Mouse (Mus musculus) myocyte (in vitro differentiated cells): ENCODE results near the gene Mbd3l2.

Experiments
- MYOD1 ChIP-seq, 3 experiments: IDR thresholded peaks; one replicate each; pipeline ENCODE4 v1.6.1; 2011; ENCODE audit warnings: control low read depth in 2 of 3, low read depth in 2 of 3, mild to moderate bottlenecking in 2 of 3, moderate library complexity in 1 of 3; ENCODE audit not compliant: insufficient read length in 2 of 3, control insufficient read depth in 1 of 3
- MYOG ChIP-seq, 3 experiments: IDR thresholded peaks; one replicate each; pipeline ENCODE4 v1.6.1; 2011; ENCODE audit warnings: control low read depth in 2 of 3, low read depth in 2 of 3, mild to moderate bottlenecking in 2 of 3; ENCODE audit not compliant: insufficient read length in 2 of 3, control insufficient read depth in 1 of 3, insufficient read depth in 1 of 3
- POLR2A ChIP-seq: IDR thresholded peaks from one replicate; pipeline ENCODE4 v1.6.1; 2011; ENCODE audit warnings: low read depth, mild to moderate bottlenecking, control low read depth, moderate library complexity; ENCODE audit not compliant: insufficient read length
- REST ChIP-seq: IDR thresholded peaks from one replicate; pipeline ENCODE4 v1.6.1; 2011; ENCODE audit warnings: mild to moderate bottlenecking, control low read depth, moderate library complexity; ENCODE audit not compliant: insufficient read depth, insufficient read length
- TCF12 ChIP-seq: IDR thresholded peaks from one replicate; pipeline ENCODE4 v1.6.1; 2011; ENCODE audit warnings: mild to moderate bottlenecking, control low read depth; ENCODE audit not compliant: poor library complexity, insufficient read depth, severe bottlenecking
- TCF3 ChIP-seq: IDR thresholded peaks from one replicate; pipeline ENCODE4 v1.6.1; 2011; ENCODE audit warnings: low read depth, control low read depth; ENCODE audit not compliant: insufficient read length

DNA sequence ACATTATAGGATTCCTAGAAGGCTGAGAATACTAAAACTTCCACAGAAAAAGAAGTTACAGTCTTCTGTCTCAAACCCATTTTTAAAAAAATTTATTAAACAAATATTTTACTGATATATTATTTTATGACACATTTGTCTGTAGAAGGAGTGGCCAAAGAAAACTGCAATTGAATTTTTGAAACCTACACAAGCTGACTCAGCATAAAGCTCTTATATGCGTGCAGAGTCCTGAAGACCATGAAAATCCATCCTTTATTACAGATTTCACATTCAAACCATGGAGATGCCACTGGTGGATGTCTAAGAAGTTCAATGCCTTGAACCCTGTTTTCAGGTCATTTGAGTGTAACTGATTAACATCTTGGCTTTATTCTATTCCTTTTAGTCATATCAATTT lies 30.8 kb upstream of the Mbd3l2 start:
- TF ChIP-seq TCF12 (no peak), REST (no peak), MYOD1 (IDR thresholded peaks at IDR 0.05; ENCODE audit: control insufficient read depth in 1 of 3, insufficient read length in 2 of 3, low read depth in 2 of 3) (no peak), TCF3 (no peak), MYOG (IDR thresholded peaks at IDR 0.05; ENCODE audit: control insufficient read depth in 1 of 3, insufficient read depth in 1 of 3, insufficient read length in 2 of 3, low read depth in 2 of 3) (no peak), POLR2A (no peak)
